Mouse (Mus musculus) G1E (cell line): Measurements from ENCODE around the gene Hpf1. TPM values are rescaled to one million over a fixed set of nuclear protein-coding genes. Genes with fewer than 3 reads are reported as not detected.

Experiments
- ATAC-seq: 2 replicates; pipeline ENCODE4 v1.8.0; 2016; ENCODE audit warnings: mild to moderate bottlenecking; ENCODE audit not compliant: insufficient number of reproducible peaks, poor library complexity, low FRiP score, severe bottlenecking; ENCODE audit errors: extremely low read depth
- DNase-seq: peaks from one replicate; pipeline ENCODE4 v3.0.0; 2012; ENCODE audit warnings: low spot score
- H3K27me3 ChIP-seq: 2 replicates; pipeline ENCODE4 v1.6.1; 2012; ENCODE audit warnings: mild to moderate bottlenecking, low read length, inconsistent platforms; ENCODE audit not compliant: insufficient read depth
- H3K36me3 ChIP-seq: replicated peaks from 2 replicates; pipeline ENCODE3; 2012; ENCODE audit warnings: mild to moderate bottlenecking, inconsistent platforms
- H3K4me1 ChIP-seq: 2 replicates; pipeline ENCODE4 v1.6.1; 2012; ENCODE audit warnings: low read depth, low read length, inconsistent platforms, mixed read lengths; ENCODE audit not compliant: insufficient read depth
- H3K4me3 ChIP-seq: 2 replicates; pipeline ENCODE4 v1.5.1; 2012; ENCODE audit warnings: low read depth, mild to moderate bottlenecking, inconsistent platforms, low read length, moderate library complexity, mixed read lengths
- H3K9me3 ChIP-seq: replicated peaks from 2 replicates; pipeline ENCODE4 v1.6.1; 2012; ENCODE audit warnings: inconsistent platforms
- CTCF ChIP-seq: IDR thresholded peaks from 2 replicates; pipeline ENCODE4 v1.5.1; 2012; ENCODE audit warnings: low read depth, low read length, inconsistent platforms, mixed read lengths
- GATA1 ChIP-seq: IDR thresholded peaks from 2 replicates; pipeline ENCODE4 v1.6.1; 2012; ENCODE audit warnings: borderline replicate concordance, low read length, inconsistent platforms, mixed read lengths
- GATA2 ChIP-seq: IDR thresholded peaks from 2 replicates; pipeline ENCODE4 v1.6.1; 2012; ENCODE audit warnings: low read depth, low read length, inconsistent platforms, borderline replicate concordance
- POLR2AphosphoS5 ChIP-seq: IDR thresholded peaks from 2 replicates; pipeline ENCODE4 v1.6.1; 2012; ENCODE audit warnings: low read depth, low read length, inconsistent platforms; ENCODE audit not compliant: insufficient replicate concordance
- TAL1 ChIP-seq: conservative IDR thresholded peaks from 2 replicates; pipeline ENCODE4 v1.6.1; 2012; ENCODE audit warnings: low read depth, low read length, inconsistent platforms, mixed read lengths
- polyA plus RNA-seq: library from polyadenylated mRNA; stranded (reverse); fragments of >175 nt; gene quantifications from 2 replicates; pipeline ENCODE4 v1.2.3, GENCODE M21; 2012
- total RNA-seq, 2 experiments: library from RNA; stranded (forward) in 1 of 2; stranded (reverse) in 1 of 2; fragments of 200-1000 nt in 1 of 2; fragments of >200 nt in 1 of 2; fragmentation: Nextera tagmentation in 1 of 2; gene quantifications; 2 replicates each; pipeline ENCODE4 v1.2.3; 2014 to 2017

The Hpf1 gene
- total and polyA plus RNA-seq, 3 experiments: 9.8 to 143 (median 125) TPM

GRCm38 (mm10) chr8:60860749-60861148 lies 29.5 kb upstream of the Hpf1 start:
- no peak for TF ChIP-seq GATA2
- TF ChIP-seq TAL1: no peak
- TF ChIP-seq GATA1: no peak
- no peak for TF ChIP-seq POLR2AphosphoS5
- TF ChIP-seq CTCF: no peak
- no peak overlapping the region; the same call in 1 of the 2 replicates for H3K4me3 ChIP-seq
- no peak for ATAC-seq

GRCm38 (mm10) chr8:60861783-60862182 lies 28.4 kb upstream of the Hpf1 start:
- TF ChIP-seq TAL1 (no peak), CTCF (no peak), GATA1 (no peak), GATA2 (no peak), POLR2AphosphoS5 (no peak)
- Histone ChIP-seq H3K4me1 (peaks cover 37% of the 10 kb centered on the region), H3K9me3 (no peaks in the 10 kb centered on the region), H3K36me3 (no peaks in the 10 kb centered on the region), H3K27me3 (peaks cover 6% of the 10 kb centered on the region; the same call in 1 of the 2 replicates), H3K4me3 (no peak overlapping the region)
- no peak for DNase-seq
- no peak for ATAC-seq

More at GRCm38 (mm10) chr8:60860749-60861148, 29.5 kb upstream of the Hpf1 start:
- no peak for DNase-seq
- H3K9me3 ChIP-seq: no peaks in the 10 kb centered on the region
- H3K27me3 ChIP-seq: no peaks in the 10 kb centered on the region
- no peaks in the 10 kb centered on the region for H3K36me3 ChIP-seq
- peaks cover 37% of the 10 kb centered on the region for H3K4me1 ChIP-seq

- no peaks in the 10 kb centered on the region for H3K9me3 ChIP-seq
- peaks cover 6% of the 10 kb centered on the region; the same call in 1 of the 2 replicates for H3K27me3 ChIP-seq
- H3K36me3 ChIP-seq: no peaks in the 10 kb centered on the region
- no peak for ATAC-seq
- no peak for TF ChIP-seq GATA1
- no peak for TF ChIP-seq TAL1
- no peak for TF ChIP-seq CTCF
- no peak for TF ChIP-seq POLR2AphosphoS5
- TF ChIP-seq GATA2: no peak
- no peak for DNase-seq
- H3K4me3 ChIP-seq: no peak overlapping the region
- H3K4me1 ChIP-seq: peaks cover 25% of the 10 kb centered on the region
Observed at GRCm38 (mm10) chr8:60864875-60865274, 25.3 kb upstream of the Hpf1 start.

GRCm38 (mm10) chr8:60865504-60866114 lies 24.6 kb upstream of the Hpf1 start:
- DNase-seq: no peak
- H3K27me3 ChIP-seq: peaks cover 6% of the 10 kb centered on the region; the same call in 1 of the 2 replicates
- no peaks in the 10 kb centered on the region for H3K9me3 ChIP-seq
- TF ChIP-seq POLR2AphosphoS5 (no peak), TAL1 (no peak), CTCF (peak; percentile 65; the same call in 1 of the 2 replicates), GATA1 (no peak), GATA2 (no peak)
- no peak overlapping the region for H3K4me3 ChIP-seq
- peak; percentile 43; the same call in 1 of the 2 replicates for ATAC-seq
- peaks cover 18% of the 10 kb centered on the region for H3K4me1 ChIP-seq
- H3K36me3 ChIP-seq: no peaks in the 10 kb centered on the region

DNA sequence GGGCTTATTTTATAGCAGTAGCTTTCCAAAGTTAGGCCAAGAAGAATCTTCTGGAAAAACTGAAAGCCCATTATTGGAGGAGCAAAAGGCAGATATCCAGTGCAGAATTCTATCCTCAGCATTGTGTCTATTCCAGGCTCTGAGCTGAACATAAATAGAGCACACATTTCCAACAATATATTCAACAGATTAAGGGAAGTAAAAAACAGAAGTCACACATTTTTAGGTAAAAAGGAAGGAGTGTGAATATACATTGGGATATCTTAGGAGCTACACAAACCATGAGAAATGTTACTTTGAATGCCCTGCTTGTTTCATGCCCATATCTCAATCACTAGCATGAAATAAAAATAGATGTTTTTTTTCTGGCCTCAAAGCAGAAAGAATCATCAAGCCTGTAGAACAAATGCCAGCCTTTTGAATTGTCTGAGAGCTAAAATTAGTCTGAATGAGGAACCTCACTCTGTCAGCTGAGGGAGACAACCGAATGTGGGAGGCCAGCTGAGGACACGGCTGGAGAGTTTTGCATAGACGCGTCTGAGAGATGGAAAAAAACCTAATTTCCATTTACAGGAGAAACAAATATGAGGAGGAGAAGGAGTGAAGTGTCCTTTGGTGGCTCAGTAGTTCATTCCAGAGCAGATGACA lies 22.6 kb upstream of the Hpf1 start:
- TF ChIP-seq TAL1 (no peak), CTCF (no peak), GATA1 (no peak), POLR2AphosphoS5 (no peak), GATA2 (no peak)
- H3K36me3 ChIP-seq: no peaks in the 10 kb centered on the region
- peaks cover 15% of the 10 kb centered on the region for H3K27me3 ChIP-seq
- DNase-seq (no peak), ATAC-seq (peak; percentile 24; the same call in 1 of the 2 replicates)
- peaks cover 9% of the 10 kb centered on the region for H3K4me1 ChIP-seq
- no peak overlapping the region for H3K4me3 ChIP-seq
- no peaks in the 10 kb centered on the region for H3K9me3 ChIP-seq

- Histone ChIP-seq H3K4me1 (peaks cover 9% of the 10 kb centered on the region), H3K27me3 (peaks cover 22% of the 10 kb centered on the region), H3K36me3 (no peaks in the 10 kb centered on the region), H3K9me3 (no peaks in the 10 kb centered on the region), H3K4me3 (no peak overlapping the region)
- no peak for ATAC-seq
- TF ChIP-seq CTCF (no peak), TAL1 (no peak), POLR2AphosphoS5 (no peak), GATA2 (no peak)
- no peak for DNase-seq
Observed at GRCm38 (mm10) chr8:60868236-60868965, 21.8 kb upstream of the Hpf1 start.
